Mouse (Mus musculus) MEL (cell line): ENCODE measurements around the gene Epb41.

Source experiments
- CHD1 ChIP-seq: IDR thresholded peaks from 2 replicates; pipeline ENCODE4 v1.6.1; 2012; ENCODE audit warnings: low read depth, mild to moderate bottlenecking, inconsistent platforms, low read length, improper control_type of control experiment
- CTCF ChIP-seq, 3 experiments: IDR thresholded peaks in 2 of 3; conservative IDR thresholded peaks in 1 of 3; 2 replicates each; pipeline ENCODE4 v1.5.1; 2011 to 2012; ENCODE audit warnings: low read length in 3 of 3, low read depth in 2 of 3, mild to moderate bottlenecking in 2 of 3, improper control_type of control experiment in 1 of 3, inconsistent platforms in 1 of 3, mixed read lengths in 1 of 3, moderate library complexity in 1 of 3; ENCODE audit not compliant: control insufficient read depth in 1 of 3, insufficient read depth in 1 of 3, poor library complexity in 1 of 3, severe bottlenecking in 1 of 3
- POLR2A ChIP-seq, 2 experiments: IDR thresholded peaks; 2 replicates each; pipeline ENCODE4 v1.6.1; 2011 to 2012; ENCODE audit warnings: low read length in 2 of 2, mild to moderate bottlenecking in 2 of 2, control low read depth in 1 of 2, improper control_type of control experiment in 1 of 2, low read depth in 1 of 2, moderate library complexity in 1 of 2; ENCODE audit not compliant: control insufficient read depth in 1 of 2, insufficient read depth in 1 of 2, poor library complexity in 1 of 2
- TAL1 ChIP-seq: IDR thresholded peaks from 2 replicates; pipeline ENCODE4 v1.6.1; 2012; ENCODE audit warnings: mild to moderate bottlenecking, inconsistent platforms, low read length, moderate library complexity, mixed read lengths
- ZKSCAN1 ChIP-seq: IDR thresholded peaks from 2 replicates; pipeline ENCODE4 v1.6.1; 2012; ENCODE audit warnings: low read depth, mild to moderate bottlenecking, inconsistent platforms, low read length, improper control_type of control experiment, moderate library complexity

DNA sequence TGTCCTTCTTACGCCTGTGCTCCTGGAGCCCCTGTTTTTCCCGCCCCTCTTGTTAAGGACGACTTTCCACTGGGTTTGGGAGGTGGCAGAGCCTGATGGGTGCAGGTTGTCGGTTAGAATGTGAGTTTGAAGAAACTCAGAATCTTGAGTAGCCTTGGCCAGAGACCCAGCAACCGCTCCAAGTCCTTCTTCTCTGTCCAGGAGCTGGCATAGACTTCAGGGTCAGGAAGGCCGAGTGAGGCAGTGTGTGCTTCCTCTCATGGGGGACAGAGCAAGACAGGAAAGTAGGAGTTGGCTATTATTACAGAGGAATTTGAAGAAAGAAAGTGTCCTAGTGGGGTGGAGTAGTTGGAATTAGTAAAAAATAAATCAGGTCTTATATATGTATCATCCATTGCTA lies 191.6 kb downstream of the Epb41 start:
- TF ChIP-seq CTCF (IDR thresholded peaks at IDR 0.05 in 2 of 3, conservative IDR thresholded peaks at IDR 0.05 in 1 of 3; ENCODE audit: control insufficient read depth in 1 of 3, insufficient read depth in 1 of 3, low read depth in 2 of 3, low read length in 3 of 3, poor library complexity in 1 of 3, severe bottlenecking in 1 of 3): no peak
- no peak for TF ChIP-seq CHD1
- TF ChIP-seq ZKSCAN1: no peak
- TF ChIP-seq POLR2A (IDR thresholded peaks at IDR 0.05; ENCODE audit: control insufficient read depth in 1 of 2, insufficient read depth in 1 of 2, low read depth in 1 of 2, low read length in 2 of 2, poor library complexity in 1 of 2): no peak
- TF ChIP-seq TAL1: no peak
